Mouse (Mus musculus) T-helper 2 cell (primary cell): ENCODE data around the gene Ifna12.
"Not testable (repeated sequence)": the region's sequence is repeated elsewhere in the genome, so short reads cannot be mapped to it uniquely, and the experiment has no call there.

Source experiments
- in situ Hi-C: fragments of 300-600 bp; cut with MboI, MseI; formaldehyde crosslinking; loops from one replicate; pipeline ENCODE4 v1.15.1; 2025; ENCODE audit warnings: high pct_unique_total_duplicates

Gene Ifna12

GRCm38 (mm10) chr4:88603276-88603675 is at the start of gene Ifna12:
Ifna12 (minus strand) TSS chr4:88603376.
- in situ Hi-C loops, result no loop called here

DNA sequence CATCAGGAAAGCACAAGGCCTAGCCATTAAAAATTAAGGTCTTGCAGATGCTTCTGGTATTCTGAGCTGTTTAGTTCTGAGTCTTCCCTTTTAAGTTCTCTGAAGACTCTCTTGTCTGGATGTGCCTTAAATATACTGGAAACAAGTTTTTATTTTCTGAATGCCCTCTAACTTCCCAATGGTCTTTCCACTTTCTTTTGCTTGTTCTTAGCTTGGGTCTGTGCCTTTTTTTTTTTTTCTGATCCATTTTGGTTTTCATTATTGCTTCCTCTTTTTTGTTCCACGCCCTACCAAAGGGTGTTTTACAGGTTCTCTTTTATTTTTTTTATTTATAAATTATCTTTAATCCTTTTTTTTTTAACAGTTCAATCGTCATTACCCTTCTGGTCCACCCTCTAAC is 41.2 kb upstream of the Ifna12 start, which contains the start of gene Ifna13:
Gene Ifna13 (minus strand): TSS at position 101 of the 400 bp plus-strand sequence.
- in situ Hi-C loops, result loop anchor here (5.0 kb wide), 1 partner anchor 78 kb away; the partner anchor contains the start of genes Gm26566 and Klhl9

GRCm38 (mm10) chr4:88642526-88642925 is 39.4 kb upstream of the Ifna12 start:
- in situ Hi-C loops, result loop anchor here (5.0 kb wide), 1 partner anchor 80 kb away; the partner anchor contains the start of genes Gm26566 and Klhl9

DNA sequence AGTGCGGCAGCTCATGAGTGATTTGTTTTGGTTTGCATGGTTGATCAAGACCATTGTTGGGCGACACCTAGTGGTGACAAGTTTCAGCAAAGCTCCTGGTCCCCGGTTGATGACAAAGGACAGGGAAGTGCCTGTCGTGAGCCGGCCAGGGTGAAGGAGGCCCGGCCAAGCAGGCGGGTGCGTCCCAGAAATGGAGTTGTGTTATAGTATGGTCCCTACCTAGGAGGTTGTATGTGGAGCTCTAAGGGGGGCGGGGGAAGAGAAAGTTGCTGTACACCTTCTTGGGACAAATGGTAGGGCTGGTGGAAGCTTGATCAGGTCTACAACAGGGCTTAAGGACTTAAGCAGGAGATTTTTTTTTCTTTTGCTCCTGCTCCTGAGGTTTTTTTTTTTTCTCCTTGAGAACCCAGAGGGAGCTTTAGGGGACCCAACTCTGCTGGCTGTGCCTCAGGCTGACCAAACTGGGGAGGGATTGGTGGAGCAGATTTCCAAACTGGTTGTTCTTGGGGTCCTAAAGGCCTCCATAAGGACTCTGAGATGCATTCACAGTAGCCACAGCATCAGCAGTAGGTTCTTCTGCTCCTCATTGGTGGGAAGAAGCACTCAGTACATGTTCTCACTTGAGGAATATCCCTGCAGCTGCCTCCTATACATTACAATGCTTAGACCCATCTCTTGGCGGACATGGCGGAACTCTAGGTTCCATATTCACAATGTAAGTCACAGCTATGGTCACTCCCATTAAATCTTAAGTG is 38.1 kb upstream of the Ifna12 start:
- in situ Hi-C loops, result loop anchor here (5.0 kb wide), 1 partner anchor 81 kb away; the partner anchor contains the start of genes Gm26566 and Klhl9

GRCm38 (mm10) chr4:88640704-88641076 is 37.5 kb upstream of the Ifna12 start:
- in situ Hi-C loops, result loop anchor here (5.0 kb wide), 1 partner anchor 82 kb away; the partner anchor contains the start of genes Gm26566 and Klhl9

- in situ Hi-C loops, result no loop called here
These were observed 31.1 kb upstream of the Ifna12 start, which contains the start of gene C87499 for GRCm38 (mm10) chr4:88634311-88634710. C87499 (minus strand) TSS chr4:88634411.

- in situ Hi-C loops, result no loop called here
These were observed 10.9 kb downstream of the Ifna12 start, which contains the start of gene Ifna9 for GRCm38 (mm10) chr4:88592285-88592684. Ifna9 (minus strand) TSS chr4:88592385.

DNA sequence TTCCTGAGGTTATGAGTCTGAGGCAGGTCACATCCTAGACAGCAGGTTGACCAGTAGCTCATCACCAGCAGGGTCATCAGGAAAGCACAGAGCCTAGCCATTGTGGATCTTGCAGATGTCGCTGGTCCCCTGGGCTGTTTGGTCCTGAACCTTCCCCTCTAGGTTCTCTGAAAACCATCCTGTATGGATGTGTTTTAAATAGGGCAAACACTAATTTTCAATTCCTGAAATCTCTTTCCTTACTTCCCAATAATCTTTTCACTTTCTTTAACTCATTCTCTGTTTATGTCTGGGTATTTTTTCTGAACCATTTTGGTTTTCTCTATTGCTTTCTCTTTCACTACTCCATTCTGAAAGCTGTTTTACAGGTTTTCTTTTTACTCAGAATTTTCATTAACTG is 31.5 kb downstream of the Ifna12 start, which contains the start of gene Ifna14:
Gene Ifna14 (minus strand): TSS at position 101 of the 400 bp plus-strand sequence.
- in situ Hi-C loops, result no loop called here

DNA sequence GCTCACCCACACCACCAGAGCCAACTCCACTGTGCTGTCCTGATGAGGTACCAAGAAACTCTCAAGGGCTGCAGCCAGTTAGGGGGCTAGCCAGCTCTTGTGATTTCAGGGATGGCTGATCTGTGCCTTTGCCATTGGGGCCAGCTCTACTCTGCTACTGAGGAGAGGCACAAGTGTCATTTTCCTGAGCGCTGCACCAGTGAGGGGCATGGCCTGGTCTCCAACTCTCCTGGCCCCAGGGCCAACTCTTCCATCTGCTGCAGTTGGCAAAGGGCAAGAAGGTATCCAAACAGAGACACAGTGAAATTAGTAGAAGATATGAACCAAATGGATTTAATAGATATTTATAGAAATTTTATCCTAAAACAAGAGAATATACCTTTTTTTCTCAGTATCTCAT is 41.4 kb downstream of the Ifna12 start:
- in situ Hi-C loops, result no loop called here

DNA sequence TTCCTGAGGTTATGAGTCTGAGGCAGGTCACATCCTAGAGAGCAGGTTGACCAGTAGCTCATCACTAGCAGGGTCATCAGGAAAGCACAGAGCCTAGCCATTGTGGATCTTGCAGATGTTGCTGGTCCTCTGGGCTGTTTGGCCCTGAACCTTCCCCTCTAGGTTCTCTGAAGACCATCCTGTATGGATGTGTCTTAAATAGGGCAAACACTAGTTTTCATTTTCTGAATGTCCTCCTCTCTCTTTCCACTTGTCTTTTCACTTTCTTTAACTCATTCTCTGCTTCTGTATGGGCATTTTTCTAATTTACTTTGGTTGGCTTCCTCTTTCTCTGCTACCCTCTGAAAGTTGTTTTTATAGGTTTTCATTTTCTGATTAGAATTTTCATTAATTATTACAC is 45.0 kb downstream of the Ifna12 start, which contains the start of gene Ifna15:
Gene Ifna15 (minus strand): TSS at position 101 of the 400 bp plus-strand sequence.
- in situ Hi-C loops, result not testable (repeated sequence)
